Mouse (Mus musculus): ENCODE results near the gene Ddx11.

Ddx11 gene

GRCm38 (mm10) chr17:66123066-66123815, at the start of gene Ddx11:
Gene Ddx11, plus strand, starts transcription at chr17:66123520.
- DNase-seq (ENCODE audit: low spot score) = peak; percentile 95

GRCm38 (mm10) chr17:66073971-66074370, 49.3 kb upstream of the Ddx11 start:
- no peak for DNase-seq (ENCODE audit: low spot score)

GRCm38 (mm10) chr17:66075827-66076173, 47.5 kb upstream of the Ddx11 start:
- no peak for DNase-seq (ENCODE audit: low spot score)

- DNase-seq (ENCODE audit: low spot score) = peak; percentile 24
These were observed 47.0 kb upstream of the Ddx11 start for GRCm38 (mm10) chr17:66076174-66076927.

GRCm38 (mm10) chr17:66076934-66077333, 46.4 kb upstream of the Ddx11 start, which contains the start of gene Ankrd12:
Gene Ankrd12, minus strand, starts transcription at chr17:66077089.
- peak; percentile 95 for DNase-seq (ENCODE audit: low spot score)

GRCm38 (mm10) chr17:66077437-66077850, 45.9 kb upstream of the Ddx11 start:
- DNase-seq (ENCODE audit: low spot score) = no peak

GRCm38 (mm10) chr17:66084486-66084885, 38.8 kb upstream of the Ddx11 start:
- DNase-seq (ENCODE audit: low spot score) = no peak

- DNase-seq (ENCODE audit: low spot score) = no peak
These were observed 38.3 kb upstream of the Ddx11 start for GRCm38 (mm10) chr17:66085038-66085437.

GRCm38 (mm10) chr17:66090251-66090650, 33.1 kb upstream of the Ddx11 start:
- DNase-seq (ENCODE audit: low spot score) = no peak

- DNase-seq (ENCODE audit: low spot score) = no peak
These were observed 31.9 kb upstream of the Ddx11 start for GRCm38 (mm10) chr17:66091392-66091791.

- DNase-seq (ENCODE audit: low spot score) = no peak
These were observed 31.3 kb upstream of the Ddx11 start for GRCm38 (mm10) chr17:66092065-66092464.

GRCm38 (mm10) chr17:66092664-66093063, 30.7 kb upstream of the Ddx11 start:
- DNase-seq (ENCODE audit: low spot score) = no peak

GRCm38 (mm10) chr17:66100566-66101379, 22.5 kb upstream of the Ddx11 start:
- no peak for DNase-seq (ENCODE audit: low spot score)

GRCm38 (mm10) chr17:66101380-66102330, 21.7 kb upstream of the Ddx11 start, which contains the start of gene Ndufv2:
Gene Ndufv2, minus strand, starts transcription at chr17:66101559.
- peak; percentile 93 for DNase-seq (ENCODE audit: low spot score)

- no peak for DNase-seq (ENCODE audit: low spot score)
These were observed 19.2 kb upstream of the Ddx11 start for GRCm38 (mm10) chr17:66104076-66104475.

- peak; percentile 76 for DNase-seq (ENCODE audit: low spot score)
These were observed 16.6 kb upstream of the Ddx11 start for GRCm38 (mm10) chr17:66106601-66107267.

- no peak for DNase-seq (ENCODE audit: low spot score)
These were observed 15.9 kb upstream of the Ddx11 start for GRCm38 (mm10) chr17:66107466-66107865.

GRCm38 (mm10) chr17:66108198-66108597, 15.1 kb upstream of the Ddx11 start:
- no peak for DNase-seq (ENCODE audit: low spot score)

GRCm38 (mm10) chr17:66110746-66111145, 12.6 kb upstream of the Ddx11 start:
- DNase-seq (ENCODE audit: low spot score) = peak; percentile 46

- DNase-seq (ENCODE audit: low spot score) = peak; percentile 89
These were observed 11.8 kb upstream of the Ddx11 start, which contains the start of gene Washc1 for GRCm38 (mm10) chr17:66111402-66111959. Gene Washc1, plus strand, starts transcription at chr17:66111545.

All from urinary bladder, postnatal 14 days (tissue).